Mouse (Mus musculus) c-Kit-positive CD71-negative TER-119-negative erythroid progenitor cells, embryonic 14.5 days (primary cell): ENCODE results near the gene Ldb3.

ENCODE experiments used
- DNase-seq: peaks from one replicate; pipeline ENCODE4 v3.0.0-alpha.2; 2013; ENCODE audit warnings: low read depth

The Ldb3 gene

GRCm38 (mm10) chr14:34588498-34588897 lies at the start of gene Ldb3:
TSS of gene Ldb3 (minus strand) at chr14:34588682.
- DNase-seq = no peak

GRCm38 (mm10) chr14:34635721-34636120 lies 47.2 kb upstream of the Ldb3 start:
- DNase-seq = no peak

- no peak for DNase-seq
Observed at GRCm38 (mm10) chr14:34635192-34635591, 46.7 kb upstream of the Ldb3 start.

GRCm38 (mm10) chr14:34632722-34633448 lies 44.4 kb upstream of the Ldb3 start:
- DNase-seq = no peak

- DNase-seq = no peak
Observed at GRCm38 (mm10) chr14:34626824-34627223, 38.3 kb upstream of the Ldb3 start.

GRCm38 (mm10) chr14:34623531-34624210 lies 35.2 kb upstream of the Ldb3 start:
- no peak for DNase-seq

- no peak for DNase-seq
Observed at GRCm38 (mm10) chr14:34623074-34623473, 34.6 kb upstream of the Ldb3 start.

- DNase-seq = peak; percentile 38
Observed at GRCm38 (mm10) chr14:34620611-34621376, 32.3 kb upstream of the Ldb3 start.

- no peak for DNase-seq
Observed at GRCm38 (mm10) chr14:34618808-34619207, 30.3 kb upstream of the Ldb3 start.

GRCm38 (mm10) chr14:34616821-34617220 lies 28.3 kb upstream of the Ldb3 start:
- peak; percentile 76 for DNase-seq

- no peak for DNase-seq
Observed at GRCm38 (mm10) chr14:34615625-34616024, 27.1 kb upstream of the Ldb3 start.

GRCm38 (mm10) chr14:34615082-34615481 lies 26.6 kb upstream of the Ldb3 start:
- no peak for DNase-seq

- no peak for DNase-seq
Observed at GRCm38 (mm10) chr14:34614551-34614950, 26.1 kb upstream of the Ldb3 start.

GRCm38 (mm10) chr14:34613523-34613922 lies 25.0 kb upstream of the Ldb3 start:
- DNase-seq = no peak

- no peak for DNase-seq
Observed at GRCm38 (mm10) chr14:34612222-34612621, 23.7 kb upstream of the Ldb3 start.

- no peak for DNase-seq
Observed at GRCm38 (mm10) chr14:34611591-34611990, 23.1 kb upstream of the Ldb3 start.

- DNase-seq = no peak
Observed at GRCm38 (mm10) chr14:34601910-34602309, 13.4 kb upstream of the Ldb3 start.

GRCm38 (mm10) chr14:34599941-34600340 lies 11.5 kb upstream of the Ldb3 start, which contains the start of gene Opn4:
TSS of gene Opn4 (minus strand) at chr14:34600142.
- DNase-seq = no peak

- DNase-seq = no peak
Observed at GRCm38 (mm10) chr14:34595596-34596255, 7.2 kb upstream of the Ldb3 start.

GRCm38 (mm10) chr14:34591741-34592535 lies 3.5 kb upstream of the Ldb3 start:
- DNase-seq = no peak
